ENCODE assay signal across 28 mouse cellular contexts in genomic region chr16:87351386-87352105, GRCm38 (mm10).
"Had no signal": no experiment of that assay in that cellular context is flagged by ENCODE, and none has a peak within 500 bp of the region (broad histone marks: within the 10 kb centered on the region; RNA-seq: fewer than 3 reads in every experiment).

No protein-coding gene starts in this region.

- DNase-seq: cerebellum, adult 18-20 months; cerebellum, adult 2 months; cerebellum, adult 8-10 months; cerebellum, adult 9-10 months; cerebellum, adult 9-11 months; cerebellum, postnatal 10 days; cerebellum, postnatal 14 days; cerebellum, postnatal 25 days; cerebellum, postnatal 36 days; embryo, embryonic 11 days; forebrain, postnatal 0 days; gastrocnemius, adult 2 months; gastrocnemius, postnatal 10 days; gastrocnemius, postnatal 14 days; gastrocnemius, postnatal 25 days; gastrocnemius, postnatal 36 days; heart, adult 2 months had no signal

- H3K4me1 ChIP-seq: embryonic facial prominence, embryonic 12.5 days; embryonic facial prominence, embryonic 15.5 days; forebrain, embryonic 13.5 days; forebrain, embryonic 15.5 days had no signal

- H3K4me3 ChIP-seq: embryonic facial prominence, embryonic 10.5 days; embryonic facial prominence, embryonic 12.5 days; embryonic facial prominence, embryonic 13.5 days; embryonic facial prominence, embryonic 15.5 days; erythroblast, embryonic 14.5 days; forebrain, embryonic 10.5 days; forebrain, embryonic 12.5 days; forebrain, embryonic 13.5 days; forebrain, embryonic 15.5 days; gastrocnemius, adult 2 months; heart, adult 2 months had no signal

- H3K9ac ChIP-seq: embryonic facial prominence, embryonic 12.5 days; embryonic facial prominence, embryonic 13.5 days; embryonic facial prominence, embryonic 15.5 days; forebrain, embryonic 12.5 days; forebrain, embryonic 13.5 days; forebrain, embryonic 15.5 days; forebrain, postnatal 0 days had no signal

- ATAC-seq: forebrain, embryonic 13.5 days; forebrain, embryonic 14.5 days; forebrain, embryonic 15.5 days; forebrain, embryonic 16.5 days; forebrain, postnatal 0 days had no signal

- H3K27me3 ChIP-seq: embryonic facial prominence, embryonic 12.5 days; embryonic facial prominence, embryonic 13.5 days; embryonic facial prominence, embryonic 15.5 days; forebrain, embryonic 15.5 days had no signal

- H3K4me2 ChIP-seq: embryonic facial prominence, embryonic 12.5 days; embryonic facial prominence, embryonic 13.5 days; embryonic facial prominence, embryonic 15.5 days; forebrain, embryonic 12.5 days; forebrain, embryonic 13.5 days; forebrain, embryonic 15.5 days had no signal

- H3K27ac ChIP-seq: embryonic facial prominence, embryonic 10.5 days; embryonic facial prominence, embryonic 12.5 days; embryonic facial prominence, embryonic 13.5 days; embryonic facial prominence, embryonic 15.5 days; forebrain, embryonic 10.5 days; forebrain, embryonic 12.5 days; forebrain, embryonic 13.5 days; forebrain, embryonic 15.5 days; gastrocnemius, adult 2 months; heart, adult 2 months had no signal

- H3K9me3 ChIP-seq: embryonic facial prominence, embryonic 10.5 days; embryonic facial prominence, embryonic 12.5 days; embryonic facial prominence, embryonic 13.5 days; embryonic facial prominence, embryonic 15.5 days; forebrain, embryonic 10.5 days; forebrain, embryonic 12.5 days; forebrain, embryonic 13.5 days; forebrain, embryonic 15.5 days had no signal

- H3K36me3 ChIP-seq: embryonic facial prominence, embryonic 12.5 days; forebrain, embryonic 15.5 days had no signal
